Mouse (Mus musculus): ENCODE data around the gene Prkca. TPM values are rescaled to one million over a fixed set of nuclear protein-coding genes. Genes with fewer than 3 reads are reported as not detected.

Prkca gene
- total RNA-seq, 2 experiments from 2014 or later: 211 to 241 TPM

- no peak overlapping the region for H3K27ac ChIP-seq
- DNase-seq (ENCODE audit: low spot score in 2 of 2): no peak
These were observed 9.9 kb downstream of the Prkca start for GRCm38 (mm10) chr11:108333583-108334379.

GRCm38 (mm10) chr11:108333006-108333405 lies 10.7 kb downstream of the Prkca start:
- Histone ChIP-seq H3K27ac (no peak overlapping the region), H3K4me3 (no peak overlapping the region)
- TF ChIP-seq CTCF (conservative IDR thresholded peaks at IDR 0.05): no peak
- no peak for DNase-seq (ENCODE audit: low spot score in 2 of 2)

More at GRCm38 (mm10) chr11:108333583-108334379, 9.9 kb downstream of the Prkca start:
- no peak for TF ChIP-seq CTCF (conservative IDR thresholded peaks at IDR 0.05)
- no peak overlapping the region for H3K4me3 ChIP-seq

- Histone ChIP-seq H3K4me3 (no peak overlapping the region), H3K27ac (no peak overlapping the region)
- no peak for DNase-seq (ENCODE audit: low spot score in 2 of 2)
- TF ChIP-seq CTCF (conservative IDR thresholded peaks at IDR 0.05): no peak
These were observed 12.9 kb downstream of the Prkca start for GRCm38 (mm10) chr11:108330818-108331217.

GRCm38 (mm10) chr11:108325943-108326342 lies 17.8 kb downstream of the Prkca start:
- no peak for TF ChIP-seq CTCF (conservative IDR thresholded peaks at IDR 0.05)
- Histone ChIP-seq H3K4me3 (no peak overlapping the region), H3K27ac (0 out of 2 replicates have a peak overlapping the region, but pooled peaks have one; percentile 55)
- DNase-seq (ENCODE audit: low spot score in 2 of 2): no peak

DNA sequence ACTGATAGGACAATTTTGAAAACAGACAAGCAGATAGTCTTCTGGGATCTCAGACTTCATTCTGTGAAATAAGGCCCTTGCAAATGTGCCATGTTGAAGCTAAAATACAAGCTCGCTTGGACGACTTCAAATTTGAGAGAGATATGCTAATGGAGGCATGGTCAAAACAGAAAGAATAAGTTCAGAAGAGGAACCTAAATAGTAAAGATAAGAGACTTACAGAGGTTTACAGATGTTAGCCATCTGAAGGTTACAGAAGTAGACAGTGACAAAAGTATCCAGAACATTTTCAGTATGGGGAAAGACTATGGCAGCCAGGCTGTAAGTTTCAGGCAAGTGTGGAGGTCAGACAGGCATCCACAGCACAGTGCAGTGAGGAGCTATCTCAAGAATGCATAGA lies 21.6 kb downstream of the Prkca start:
- no peak overlapping the region for H3K27ac ChIP-seq
- TF ChIP-seq CTCF (conservative IDR thresholded peaks at IDR 0.05): no peak
- no peak overlapping the region for H3K4me3 ChIP-seq
- DNase-seq (ENCODE audit: low spot score in 2 of 2): no peak

DNA sequence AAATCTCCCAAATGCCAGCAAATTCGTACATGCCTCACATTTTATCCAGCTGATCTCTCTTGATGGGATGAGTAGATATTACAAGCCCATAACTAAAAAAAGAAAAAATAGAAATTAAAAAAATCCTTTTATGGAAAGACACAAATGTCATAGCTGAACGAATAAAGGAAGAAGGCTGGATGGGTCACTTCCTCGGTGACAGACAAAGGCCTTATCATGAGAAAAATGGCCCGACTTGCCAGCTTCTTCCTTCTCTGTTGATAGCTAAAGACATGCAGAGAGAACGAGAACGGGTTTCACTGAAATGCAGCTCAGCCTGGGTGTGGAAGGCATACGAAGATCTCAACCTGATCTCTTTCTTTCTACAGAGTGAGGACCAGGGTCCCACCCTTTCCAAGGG lies 23.2 kb downstream of the Prkca start:
- no peak for TF ChIP-seq CTCF (conservative IDR thresholded peaks at IDR 0.05)
- no peak for DNase-seq (ENCODE audit: low spot score in 2 of 2)
- Histone ChIP-seq H3K4me3 (no peak overlapping the region), H3K27ac (no peak overlapping the region)

DNA sequence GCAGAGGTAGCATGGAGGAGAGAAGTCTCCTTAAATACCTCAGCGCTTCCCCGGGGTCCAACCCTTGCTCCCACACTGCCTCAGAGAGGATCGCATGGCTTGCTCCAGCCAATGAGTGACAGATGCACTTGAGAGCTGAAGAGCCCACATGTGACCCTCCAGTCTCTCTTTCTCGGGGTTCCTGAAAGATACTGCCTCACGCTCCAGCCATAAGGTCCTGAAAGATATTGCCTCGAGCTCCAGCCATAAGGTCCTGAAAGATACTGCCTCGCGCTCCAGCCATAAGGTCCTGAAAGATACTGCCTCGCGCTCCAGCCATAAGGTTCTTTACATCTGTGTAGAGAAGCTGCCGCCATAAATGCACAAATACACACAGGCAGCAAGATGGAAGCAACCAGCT lies 24.6 kb downstream of the Prkca start:
- no peak for TF ChIP-seq CTCF (conservative IDR thresholded peaks at IDR 0.05)

DNA sequence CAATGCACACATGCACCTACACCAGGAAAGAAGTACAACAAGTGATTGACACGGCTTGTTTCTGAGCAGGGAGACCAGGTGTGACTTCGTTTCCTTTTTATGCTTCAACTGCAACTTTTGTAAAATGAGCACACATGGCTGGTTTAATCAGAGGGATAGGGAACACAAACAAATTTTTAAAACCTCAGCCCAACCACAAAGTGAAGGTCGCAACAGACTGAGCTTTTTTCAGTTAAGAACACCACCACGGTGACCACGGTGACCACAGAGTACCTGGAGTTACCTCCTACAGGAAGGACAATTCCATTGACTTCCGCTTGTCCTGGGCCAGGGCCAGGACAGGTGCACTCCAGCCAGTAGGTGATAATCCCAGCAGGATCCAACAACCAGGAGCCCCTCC lies 25.9 kb downstream of the Prkca start:
- TF ChIP-seq CTCF (conservative IDR thresholded peaks at IDR 0.05): no peak

More for the DNA sequence above, 24.6 kb downstream of the Prkca start:
- H3K4me3 ChIP-seq: no peak overlapping the region
- DNase-seq (ENCODE audit: low spot score in 2 of 2): no peak
- peak overlapping the region; percentile 7; the same call in 1 of the 2 replicates for H3K27ac ChIP-seq

DNA sequence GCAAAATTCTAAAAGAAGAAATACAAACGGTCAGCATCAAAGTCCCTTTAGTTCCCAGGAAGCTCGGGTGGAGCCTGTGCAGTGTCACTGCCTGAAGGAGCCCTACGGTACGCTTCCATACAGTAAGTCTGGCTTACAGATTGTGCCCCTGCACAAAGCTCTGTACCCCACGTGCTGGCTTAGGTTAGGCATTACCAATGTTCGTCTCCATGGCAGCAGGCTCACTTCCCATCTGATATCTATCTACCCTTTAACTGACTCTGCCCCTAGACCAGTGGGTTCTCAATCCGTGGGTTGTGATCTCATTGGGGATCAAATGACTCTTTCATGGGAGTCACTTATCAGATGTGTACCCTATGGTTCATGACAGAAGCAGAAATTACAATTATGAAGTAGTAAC lies 28.0 kb downstream of the Prkca start:
- H3K27ac ChIP-seq: no peak overlapping the region

More for the DNA sequence above, 25.9 kb downstream of the Prkca start:
- DNase-seq (ENCODE audit: low spot score in 2 of 2): no peak
- H3K27ac ChIP-seq: no peak overlapping the region
- H3K4me3 ChIP-seq: no peak overlapping the region

GRCm38 (mm10) chr11:108312516-108312915 lies 31.2 kb downstream of the Prkca start:
- no peak overlapping the region for H3K4me3 ChIP-seq
- DNase-seq (ENCODE audit: low spot score in 2 of 2): peak; percentile 10 to 22
- peak overlapping the region; percentile 57; the same call in 1 of the 2 replicates for H3K27ac ChIP-seq
- TF ChIP-seq CTCF (conservative IDR thresholded peaks at IDR 0.05): no peak

More for the DNA sequence above, 28.0 kb downstream of the Prkca start:
- no peak for TF ChIP-seq CTCF (conservative IDR thresholded peaks at IDR 0.05)
- H3K4me3 ChIP-seq: no peak overlapping the region
- no peak for DNase-seq (ENCODE audit: low spot score in 2 of 2)

DNA sequence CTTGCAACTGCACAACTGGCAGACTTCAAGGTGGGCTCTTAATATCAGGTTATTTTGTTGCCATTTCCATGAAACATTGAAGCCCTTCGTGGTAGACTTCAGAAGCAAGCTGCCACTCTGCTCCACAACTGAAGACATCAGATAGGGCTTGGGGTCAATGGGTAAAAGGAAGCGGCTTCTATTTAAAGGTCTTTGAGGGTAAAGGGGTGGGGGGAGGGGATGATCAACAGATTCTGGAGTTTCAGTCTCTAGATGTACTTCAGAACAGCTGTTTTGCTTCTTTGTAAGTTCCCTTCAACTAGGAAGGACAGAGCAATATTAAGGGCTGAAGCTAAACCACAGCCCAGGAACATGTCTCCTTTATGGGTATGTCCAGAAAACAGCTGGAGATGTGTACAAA lies 31.8 kb downstream of the Prkca start:
- no peak for TF ChIP-seq CTCF (conservative IDR thresholded peaks at IDR 0.05)
- Histone ChIP-seq H3K4me3 (no peak overlapping the region), H3K27ac (peak overlapping the region; percentile 57; the same call in 1 of the 2 replicates)
- DNase-seq (ENCODE audit: low spot score in 2 of 2): no peak

GRCm38 (mm10) chr11:108309791-108310190 lies 33.9 kb downstream of the Prkca start:
- Histone ChIP-seq H3K4me3 (no peak overlapping the region), H3K27ac (no peak overlapping the region)
- no peak for TF ChIP-seq CTCF (conservative IDR thresholded peaks at IDR 0.05)
- no peak for DNase-seq (ENCODE audit: low spot score in 2 of 2)

DNA sequence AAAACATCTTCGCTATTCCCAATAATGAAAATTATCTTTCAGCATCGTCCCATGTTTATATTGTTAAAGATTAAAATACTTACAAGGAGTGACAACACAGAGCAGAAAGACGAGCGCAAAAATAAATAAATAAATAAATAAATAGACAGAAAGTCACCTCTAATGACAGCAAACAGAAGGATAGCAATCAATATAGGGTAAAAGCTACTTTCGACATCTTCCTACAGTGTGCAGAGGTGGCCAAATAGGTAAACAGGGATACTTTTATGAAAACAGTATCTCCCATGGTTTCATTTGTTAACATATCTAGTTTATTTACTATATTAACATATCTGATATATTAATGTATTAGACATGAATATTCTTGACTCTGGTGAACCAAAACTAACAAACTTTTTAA lies 35.5 kb downstream of the Prkca start:
- Histone ChIP-seq H3K27ac (no peak overlapping the region), H3K4me3 (no peak overlapping the region)
- no peak for TF ChIP-seq CTCF (conservative IDR thresholded peaks at IDR 0.05)
- no peak for DNase-seq (ENCODE audit: low spot score in 2 of 2)

DNA sequence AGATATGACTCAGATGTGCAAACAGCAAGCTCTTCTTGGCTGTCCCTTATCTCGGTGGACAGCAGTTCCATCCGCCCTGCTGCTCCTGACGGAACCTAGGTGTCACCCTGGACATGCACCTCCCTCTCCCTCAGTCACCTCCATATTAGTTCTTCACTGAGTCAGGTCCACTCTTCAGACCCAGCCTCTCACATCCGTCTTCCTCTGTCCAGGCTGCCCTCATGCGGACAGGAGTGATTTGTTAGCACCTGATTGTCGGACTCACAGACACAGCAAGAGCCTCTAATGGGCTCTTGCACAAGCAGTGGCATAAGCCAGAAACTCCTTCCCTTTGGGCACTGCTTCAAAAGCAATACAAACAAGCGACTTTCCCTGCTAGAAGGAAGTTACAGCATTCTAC lies 36.5 kb downstream of the Prkca start:
- no peak overlapping the region for H3K4me3 ChIP-seq
- H3K27ac ChIP-seq: no peak overlapping the region; the same call in 1 of the 2 replicates
- TF ChIP-seq CTCF (conservative IDR thresholded peaks at IDR 0.05): no peak
- DNase-seq (ENCODE audit: low spot score in 2 of 2): no peak
